Mouse (Mus musculus) midbrain, postnatal 0 days (tissue): ENCODE results near the gene Ciao2a. TPM values are rescaled to one million over a fixed set of nuclear protein-coding genes. Genes with fewer than 3 reads are reported as not detected.

Experiments used
- ATAC-seq: fragments of 200-750 bp; cut with Nextera tagmentation; 2 replicates; pipeline ENCODE4 v1.8.0; 2017; ENCODE audit warnings: moderate number of reproducible peaks, mild to moderate bottlenecking, moderate TSS enrichment, moderate library complexity; ENCODE audit not compliant: low FRiP score
- DNase-seq: peaks from one replicate; pipeline ENCODE4 v3.0.0-alpha.2; 2015; ENCODE audit warnings: low spot score
- H3K27ac ChIP-seq: fragments of 300-500 bp; sonication (generic); 2 replicates; pipeline ENCODE4 v1.5.1; 2014; ENCODE audit warnings: low read depth, mild to moderate bottlenecking, low read length, mixed read lengths
- H3K27me3 ChIP-seq: fragments of 300-500 bp; sonication (generic); 2 replicates; pipeline ENCODE4 v1.6.1; 2014; ENCODE audit warnings: low read length, control low read depth, mixed read lengths; ENCODE audit not compliant: insufficient read depth
- H3K36me3 ChIP-seq: fragments of 300-500 bp; sonication (generic); 2 replicates; pipeline ENCODE4 v1.6.1; 2014; ENCODE audit warnings: low read length, control low read depth, mixed read lengths; ENCODE audit not compliant: insufficient read depth
- H3K4me1 ChIP-seq: fragments of 300-500 bp; sonication (generic); 2 replicates; pipeline ENCODE4 v1.6.1; 2014; ENCODE audit warnings: mild to moderate bottlenecking, control low read depth, antibody characterized with exemption, low read length, mixed read lengths; ENCODE audit not compliant: insufficient read depth
- H3K4me2 ChIP-seq: fragments of 300-500 bp; sonication (generic); 2 replicates; pipeline ENCODE4 v1.6.1; 2014; ENCODE audit warnings: low read depth, mild to moderate bottlenecking, low read length, mixed read lengths; ENCODE audit not compliant: poor library complexity, severe bottlenecking
- H3K4me3 ChIP-seq: fragments of 300-500 bp; sonication (generic); 2 replicates; pipeline ENCODE4 v1.5.1; 2014; ENCODE audit warnings: low read depth, mild to moderate bottlenecking, low read length, moderate library complexity
- H3K9ac ChIP-seq: fragments of 300-500 bp; sonication (generic); replicated peaks from 2 replicates; pipeline ENCODE4 v1.6.1; 2014; ENCODE audit warnings: mild to moderate bottlenecking, low read length, moderate library complexity, mixed read lengths; ENCODE audit not compliant: poor library complexity, severe bottlenecking
- H3K9me3 ChIP-seq: fragments of 300-500 bp; sonication (generic); 2 replicates; pipeline ENCODE4 v1.6.1; 2016; ENCODE audit warnings: low read length, control low read depth
- CTCF ChIP-seq: IDR thresholded peaks from 2 replicates; pipeline ENCODE4 v1.5.1; 2016; ENCODE audit warnings: antibody characterized with exemption, mild to moderate bottlenecking
- WGBS: fragments of 180-500 bp; shearing (Covaris S2); extraction: QIAGEN DNeasy Blood & Tissue Kit; methylation state at CpG from one replicate; pipeline ENCODE4 v1.1.7; 2014; 5-methylcytosine and 5-hydroxymethylcytosine counted together
- polyA plus RNA-seq: library from polyadenylated mRNA; unstranded; fragments of >200 nt; fragmentation: Nextera tagmentation; extraction: Ambion mirVana; gene quantifications from 2 replicates; pipeline ENCODE4 v1.2.1, GENCODE M21; 2015
- total RNA-seq: library from RNA; depleted of rRNA; stranded (reverse); fragments of >200 nt; gene quantifications from 2 replicates; pipeline ENCODE4 v1.2.3, GENCODE M21; 2014

The Ciao2a gene
- total and polyA plus RNA-seq, 2 experiments from 2014 or later: 27.5 to 65.7 TPM

GRCm38 (mm10) chr9:66114341-66114740, 12.1 kb upstream of the Ciao2a start:
- no peaks in the 10 kb centered on the region for H3K4me1 ChIP-seq
- no peaks in the 10 kb centered on the region for H3K9me3 ChIP-seq
- WGBS: 88% methylated on average over 3 of the region's 3 CpGs
- H3K27me3 ChIP-seq: no peaks in the 10 kb centered on the region
- H3K4me2 ChIP-seq: no peak overlapping the region
- H3K36me3 ChIP-seq: peaks cover 3% of the 10 kb centered on the region; the same call in 1 of the 2 replicates
- ATAC-seq (no peak), DNase-seq (no peak)
- H3K4me3 ChIP-seq: no peak overlapping the region
- no peak overlapping the region for H3K9ac ChIP-seq
- no peak for TF ChIP-seq CTCF
- no peak overlapping the region for H3K27ac ChIP-seq

GRCm38 (mm10) chr9:66116890-66117289, 9.5 kb upstream of the Ciao2a start:
- no peak for ATAC-seq
- Histone ChIP-seq H3K4me2 (no peak overlapping the region), H3K27ac (no peak overlapping the region), H3K9ac (no peak overlapping the region), H3K4me1 (no peaks in the 10 kb centered on the region), H3K4me3 (no peak overlapping the region), H3K27me3 (no peaks in the 10 kb centered on the region), H3K36me3 (peaks cover 3% of the 10 kb centered on the region; the same call in 1 of the 2 replicates), H3K9me3 (no peaks in the 10 kb centered on the region)
- DNase-seq: peak; percentile 9
- 54% methylated on average over 8 of the region's 8 CpGs for WGBS
- TF ChIP-seq CTCF: no peak

- no peak for TF ChIP-seq CTCF
- DNase-seq (no peak), ATAC-seq (no peak)
- no peaks in the 10 kb centered on the region for H3K9me3 ChIP-seq
- no peak overlapping the region for H3K4me2 ChIP-seq
- no peak overlapping the region for H3K27ac ChIP-seq
- WGBS: 92% methylated on average over 2 of the region's 2 CpGs
- peaks cover 9% of the 10 kb centered on the region for H3K4me1 ChIP-seq
- no peak overlapping the region for H3K4me3 ChIP-seq
- H3K36me3 ChIP-seq: no peaks in the 10 kb centered on the region; the same call in 1 of the 2 replicates
- no peaks in the 10 kb centered on the region for H3K27me3 ChIP-seq
- H3K9ac ChIP-seq: no peak overlapping the region
Observed at GRCm38 (mm10) chr9:66119498-66119897, 6.9 kb upstream of the Ciao2a start.

GRCm38 (mm10) chr9:66120106-66120505, 6.3 kb upstream of the Ciao2a start:
- WGBS: 93% methylated on average over 4 of the region's 4 CpGs
- no peak overlapping the region for H3K9ac ChIP-seq

GRCm38 (mm10) chr9:66120945-66121344, 5.5 kb upstream of the Ciao2a start:
- no peak overlapping the region for H3K4me3 ChIP-seq
- no peak for TF ChIP-seq CTCF
- H3K9ac ChIP-seq: no peak overlapping the region
- WGBS: 59% methylated on average over 3 of the region's 3 CpGs
- H3K27me3 ChIP-seq: no peaks in the 10 kb centered on the region
- DNase-seq (no peak), ATAC-seq (no peak)
- no peak overlapping the region for H3K27ac ChIP-seq
- no peaks in the 10 kb centered on the region for H3K36me3 ChIP-seq
- no peaks in the 10 kb centered on the region for H3K9me3 ChIP-seq
- H3K4me2 ChIP-seq: no peak overlapping the region
- peaks cover 15% of the 10 kb centered on the region for H3K4me1 ChIP-seq

More at GRCm38 (mm10) chr9:66120106-66120505, 6.3 kb upstream of the Ciao2a start:
- peaks cover 9% of the 10 kb centered on the region for H3K4me1 ChIP-seq
- H3K9me3 ChIP-seq: no peaks in the 10 kb centered on the region
- no peaks in the 10 kb centered on the region for H3K36me3 ChIP-seq
- no peak overlapping the region for H3K4me3 ChIP-seq
- no peak for TF ChIP-seq CTCF
- H3K4me2 ChIP-seq: no peak overlapping the region
- H3K27me3 ChIP-seq: no peaks in the 10 kb centered on the region
- DNase-seq (no peak), ATAC-seq (no peak)
- H3K27ac ChIP-seq: no peak overlapping the region

- no peaks in the 10 kb centered on the region for H3K9me3 ChIP-seq
- peaks cover 15% of the 10 kb centered on the region for H3K4me1 ChIP-seq
- ATAC-seq (no peak), DNase-seq (no peak)
- no peaks in the 10 kb centered on the region for H3K36me3 ChIP-seq
- no peak overlapping the region for H3K27ac ChIP-seq
- no peak overlapping the region for H3K9ac ChIP-seq
- no peak overlapping the region for H3K4me3 ChIP-seq
- no peaks in the 10 kb centered on the region for H3K27me3 ChIP-seq
- H3K4me2 ChIP-seq: no peak overlapping the region
- no peak for TF ChIP-seq CTCF
Observed at GRCm38 (mm10) chr9:66121421-66121820, 5.0 kb upstream of the Ciao2a start.
